Mouse (Mus musculus): ENCODE results near the gene Espnl. TPM values are rescaled to one million over a fixed set of nuclear protein-coding genes. Genes with fewer than 3 reads are reported as not detected.
A peak's percentile ranks its signal among the peaks of the same experiment; 100 is the strongest.

Gene Espnl
- polyA plus RNA-seq, 1 experiment from 2014 or later, result 0.20 TPM

- peak; percentile 33 for DNase-seq (ENCODE audit: low spot score)
Measured at GRCm38 (mm10) chr1:91313251-91313650, 8.6 kb upstream of the Espnl start.

DNA sequence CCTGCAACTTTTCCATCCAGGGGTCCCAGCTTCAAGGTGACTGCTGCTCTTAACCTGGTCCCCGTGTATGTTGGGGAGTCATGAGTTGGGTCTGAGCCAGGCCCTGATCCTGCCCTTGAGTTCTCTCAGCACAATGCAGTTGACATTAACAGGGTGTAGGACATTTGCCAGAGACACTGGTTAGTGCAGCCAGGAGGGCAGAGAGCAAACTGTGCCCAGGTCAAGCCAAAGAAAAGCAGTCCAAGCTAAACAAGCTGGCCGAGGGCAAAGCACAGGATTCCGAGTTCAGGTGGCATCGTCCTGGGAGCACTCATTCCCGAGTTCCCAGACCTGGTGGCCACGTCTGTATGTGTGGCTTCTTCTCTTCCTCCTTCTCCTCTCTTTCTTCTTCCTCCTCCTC, 4.2 kb upstream of the Espnl start:
- DNase-seq (ENCODE audit: low spot score), result no peak

DNA sequence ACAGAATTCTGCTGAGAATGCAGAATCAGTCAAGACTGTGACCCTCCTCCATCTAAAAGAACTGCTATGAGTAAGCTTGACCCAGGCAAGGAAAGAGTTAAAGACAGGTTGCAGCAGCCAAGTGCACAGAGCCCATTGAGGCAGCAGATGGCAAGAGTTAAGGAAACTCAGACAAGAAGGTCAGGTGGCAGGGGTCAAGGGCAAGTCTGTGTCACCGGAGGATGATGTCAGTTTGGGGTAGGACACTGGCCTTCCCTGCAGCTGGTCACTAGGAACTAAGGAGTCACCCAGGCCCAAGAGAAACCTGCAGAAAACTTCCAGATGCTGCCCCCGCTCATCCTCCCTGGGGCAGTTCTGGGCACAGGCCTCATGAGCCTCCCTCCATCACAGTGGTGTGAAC, 2.8 kb downstream of the Espnl start:
- DNase-seq (ENCODE audit: low spot score), result no peak

DNA sequence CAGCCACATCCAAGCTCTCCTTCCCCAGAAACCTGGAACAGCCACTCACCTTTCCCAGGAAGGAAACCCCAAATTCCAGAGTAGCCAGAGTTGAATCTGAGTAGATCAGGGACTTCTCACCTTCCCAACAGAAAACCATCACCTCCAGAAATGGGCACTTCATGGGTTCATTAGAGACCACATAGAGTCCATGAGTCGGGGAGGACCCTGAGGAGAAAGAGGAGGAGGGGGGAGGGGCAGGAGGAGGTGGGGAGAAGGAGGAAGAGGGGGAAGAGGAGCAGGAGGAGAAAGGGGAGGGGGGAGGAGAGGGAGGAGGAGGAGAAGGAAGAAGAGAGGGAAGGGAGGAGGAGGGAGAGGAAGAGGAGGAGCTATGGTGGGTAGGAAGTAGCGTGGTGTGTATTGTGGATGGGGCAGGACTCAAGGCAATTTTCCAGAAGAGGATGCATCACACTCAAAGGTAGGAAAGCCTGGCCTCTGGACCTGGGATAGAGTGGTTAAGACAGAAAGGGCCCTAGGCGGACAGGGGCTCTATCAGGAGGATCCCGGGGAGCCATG, 3.7 kb downstream of the Espnl start:
- no peak for DNase-seq (ENCODE audit: low spot score)

DNA sequence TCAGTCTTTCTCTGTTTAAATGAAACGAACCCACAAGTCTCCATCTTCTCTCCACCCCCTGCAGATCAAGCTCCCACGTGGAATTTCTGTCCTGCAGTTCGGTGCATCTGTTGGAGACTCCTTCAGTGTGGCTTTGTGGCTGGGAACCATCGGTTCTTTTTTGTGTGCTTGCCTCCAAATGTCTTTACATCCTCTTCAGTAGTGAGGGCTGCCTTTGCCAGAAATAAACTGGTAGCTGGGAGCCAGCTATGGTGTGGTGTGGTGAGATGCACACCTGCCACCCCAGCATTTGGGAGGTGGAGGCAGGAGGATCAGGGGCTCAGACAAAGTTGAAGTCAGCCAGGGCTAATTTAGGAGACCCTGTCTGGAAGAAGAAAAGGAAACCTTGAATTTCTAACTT, 10.2 kb downstream of the Espnl start:
- DNase-seq (ENCODE audit: low spot score), result no peak

DNA sequence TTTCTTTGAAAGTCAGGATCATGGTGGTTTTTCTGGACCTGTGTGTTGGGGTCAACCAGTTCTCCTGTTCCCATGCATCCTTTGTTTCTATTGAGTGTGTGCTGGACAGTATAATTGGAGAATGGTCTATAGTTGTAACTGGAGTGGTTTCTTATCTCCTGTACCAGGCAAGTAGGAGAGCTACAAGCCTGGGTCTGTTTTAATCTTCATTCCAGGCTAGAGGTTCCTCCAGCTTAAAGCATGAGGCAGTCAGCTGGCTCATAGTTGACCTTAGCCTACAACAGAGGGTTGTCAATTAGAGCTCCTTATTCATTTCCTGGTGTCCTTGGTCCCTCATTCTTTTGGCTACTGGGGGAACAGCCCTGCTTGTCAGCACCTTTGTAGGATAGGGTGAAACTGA, 11.7 kb downstream of the Espnl start:
- DNase-seq (ENCODE audit: low spot score), result no peak

GRCm38 (mm10) chr1:91337355-91337754, 15.5 kb downstream of the Espnl start:
- no peak for DNase-seq (ENCODE audit: low spot score)

DNA sequence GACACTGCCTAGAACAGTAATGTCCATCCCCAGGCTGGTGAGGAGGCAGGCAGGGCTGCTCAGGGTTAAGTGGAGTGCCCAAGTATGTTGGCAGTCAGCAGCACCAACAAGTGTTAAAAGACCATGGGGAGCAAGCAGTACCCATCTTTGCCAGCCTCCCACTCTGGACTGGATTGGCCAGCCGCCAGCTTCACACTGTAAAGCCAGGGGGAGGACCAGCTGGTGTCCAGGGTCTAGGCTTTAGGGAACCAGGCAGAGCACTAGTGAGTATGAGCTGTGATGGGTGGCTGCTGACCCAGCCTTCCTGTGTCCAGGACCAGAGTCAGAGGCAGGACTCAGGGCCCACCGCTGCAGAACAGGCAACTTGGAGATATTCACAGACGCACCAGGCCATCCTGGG, 22.1 kb downstream of the Espnl start:
- no peak for DNase-seq (ENCODE audit: low spot score)

DNA sequence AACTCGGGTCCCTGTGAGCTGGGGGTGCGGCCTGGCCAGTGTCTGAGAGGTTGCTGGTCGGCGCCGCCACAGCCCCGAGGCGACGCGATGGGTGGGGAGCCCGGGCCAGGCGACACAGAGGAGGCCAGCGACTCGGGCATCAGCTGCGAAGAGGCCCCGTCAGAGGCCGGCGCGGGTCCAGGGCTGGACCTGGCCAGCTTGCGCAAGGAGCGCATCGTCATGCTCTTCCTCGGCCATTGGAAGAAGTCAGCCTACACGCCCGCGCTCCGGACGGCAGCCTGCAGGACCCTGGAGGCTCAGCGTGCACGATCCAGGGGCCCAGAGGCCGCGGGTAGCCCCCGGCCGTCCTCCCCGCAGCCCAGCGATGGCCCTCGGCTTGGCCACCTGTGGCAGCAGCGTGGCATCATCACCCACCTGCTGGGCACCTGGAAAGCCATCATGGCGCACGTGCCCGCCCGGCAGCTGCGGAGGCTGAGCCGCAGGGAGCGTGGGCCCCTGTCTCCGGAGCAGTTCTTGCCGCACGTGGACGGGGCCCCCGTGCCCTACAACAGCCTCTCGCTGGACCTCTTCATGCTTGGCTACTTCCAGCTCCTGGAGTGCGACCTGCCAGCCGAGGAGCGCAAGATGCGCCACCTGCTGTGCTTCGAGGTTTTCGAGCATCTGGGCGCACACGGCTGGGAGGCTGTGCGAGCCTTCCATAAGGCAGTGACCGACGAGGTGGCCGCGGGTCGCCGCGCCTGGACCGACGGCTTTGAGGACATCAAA, 23.2 kb downstream of the Espnl start:
- no peak for DNase-seq (ENCODE audit: low spot score)

GRCm38 (mm10) chr1:91346892-91347291, 25.0 kb downstream of the Espnl start:
- peak; percentile 76 for DNase-seq (ENCODE audit: low spot score)

DNA sequence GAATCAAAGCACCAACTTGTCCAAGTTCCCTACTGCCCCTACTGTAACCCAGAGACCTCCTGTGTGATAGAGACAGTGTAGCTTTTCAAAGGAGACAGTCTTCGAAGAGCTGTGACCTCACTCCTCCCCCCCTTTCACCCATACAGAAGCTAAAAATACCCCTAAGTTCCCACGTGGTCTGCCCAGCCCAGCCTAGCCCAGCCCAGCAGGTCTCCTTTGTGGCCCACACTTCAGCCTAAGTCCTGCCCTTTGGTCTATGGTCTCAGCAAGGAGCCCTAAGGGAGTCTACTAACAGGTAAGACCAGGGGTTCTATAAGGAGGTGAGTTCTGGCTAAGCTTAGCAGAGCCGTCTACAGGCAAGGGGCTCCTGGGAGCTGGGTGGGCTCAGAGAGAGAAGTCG, 29.0 kb downstream of the Espnl start, which contains the start of gene Klhl30:
TSS of gene Klhl30 (plus strand) at position 176 of the 400 bp plus-strand sequence.
- DNase-seq (ENCODE audit: low spot score), result no peak

- DNase-seq (ENCODE audit: low spot score), result no peak
Measured at GRCm38 (mm10) chr1:91351249-91351648, 29.4 kb downstream of the Espnl start.

GRCm38 (mm10) chr1:91352277-91352676, 30.4 kb downstream of the Espnl start:
- DNase-seq (ENCODE audit: low spot score), result peak; percentile 41

GRCm38 (mm10) chr1:91356105-91356504, 34.2 kb downstream of the Espnl start:
- no peak for DNase-seq (ENCODE audit: low spot score)

DNA sequence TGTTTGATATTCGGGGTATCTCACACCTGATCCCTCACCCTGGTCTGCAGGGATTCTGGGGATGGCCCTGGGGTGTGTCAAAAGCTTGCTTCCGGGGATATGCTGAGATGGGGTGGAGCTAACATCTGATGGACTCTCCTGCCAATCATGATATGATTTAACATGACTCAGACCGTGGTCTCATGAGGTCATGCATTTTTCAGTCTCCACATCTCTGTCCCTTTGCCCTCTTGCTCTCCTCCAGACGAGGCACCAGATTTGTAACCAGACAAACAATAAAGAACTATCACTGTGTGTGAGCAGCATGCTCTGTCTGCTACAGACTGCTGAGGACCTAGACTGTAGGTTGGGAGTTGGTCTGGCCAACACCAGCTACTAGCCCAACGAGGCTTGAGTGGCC, 40.2 kb downstream of the Espnl start:
- DNase-seq (ENCODE audit: low spot score), result no peak

GRCm38 (mm10) chr1:91364822-91365644, 43.2 kb downstream of the Espnl start:
- no peak for DNase-seq (ENCODE audit: low spot score)

DNA sequence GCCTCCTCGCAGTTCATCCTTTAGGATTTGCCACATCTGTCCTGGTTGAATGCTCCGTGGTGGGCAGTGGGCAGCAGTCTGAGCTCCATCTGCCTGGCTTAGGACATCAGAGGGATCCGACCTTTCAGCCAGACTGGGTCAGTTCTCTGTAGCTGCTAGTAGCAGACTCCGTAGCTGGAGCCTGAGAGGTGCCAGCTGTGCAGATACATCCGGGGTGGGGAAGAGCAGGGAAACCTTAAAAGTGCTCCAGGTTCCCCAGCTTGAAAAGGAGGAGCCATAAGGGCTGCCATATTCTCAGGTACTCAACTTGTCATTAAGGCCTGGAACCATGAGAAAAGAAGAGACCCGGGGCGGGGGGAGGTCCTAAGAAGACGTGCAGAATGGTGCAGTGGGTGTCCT, 43.9 kb downstream of the Espnl start:
- peak; percentile 13 for DNase-seq (ENCODE audit: low spot score)

- peak; percentile 78 for DNase-seq (ENCODE audit: low spot score)
Measured at GRCm38 (mm10) chr1:91366215-91367108, 44.6 kb downstream of the Espnl start, which contains the start of gene Erfe. TSS of gene Erfe (plus strand) at chr1:91366430.

DNA sequence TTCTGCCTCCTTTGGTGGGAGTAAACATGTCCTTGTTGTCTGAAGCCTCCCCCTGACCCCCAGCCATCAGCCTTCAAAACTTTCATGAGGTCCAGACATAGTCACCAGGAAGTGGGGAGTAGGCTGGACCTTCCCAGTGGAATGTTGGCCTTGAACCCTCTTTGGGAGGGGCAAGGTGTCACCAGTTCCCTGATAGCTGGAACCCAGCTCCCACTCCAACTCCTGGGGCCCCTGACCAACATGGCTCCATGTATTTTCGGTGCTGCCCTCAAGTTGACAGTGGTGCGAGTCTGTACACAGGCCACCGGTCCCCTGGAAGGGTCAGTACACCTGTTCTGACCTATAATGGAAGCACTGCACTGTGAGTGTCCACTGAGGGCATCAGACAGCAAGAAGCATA, 45.4 kb downstream of the Espnl start:
- DNase-seq (ENCODE audit: low spot score), result no peak

DNA sequence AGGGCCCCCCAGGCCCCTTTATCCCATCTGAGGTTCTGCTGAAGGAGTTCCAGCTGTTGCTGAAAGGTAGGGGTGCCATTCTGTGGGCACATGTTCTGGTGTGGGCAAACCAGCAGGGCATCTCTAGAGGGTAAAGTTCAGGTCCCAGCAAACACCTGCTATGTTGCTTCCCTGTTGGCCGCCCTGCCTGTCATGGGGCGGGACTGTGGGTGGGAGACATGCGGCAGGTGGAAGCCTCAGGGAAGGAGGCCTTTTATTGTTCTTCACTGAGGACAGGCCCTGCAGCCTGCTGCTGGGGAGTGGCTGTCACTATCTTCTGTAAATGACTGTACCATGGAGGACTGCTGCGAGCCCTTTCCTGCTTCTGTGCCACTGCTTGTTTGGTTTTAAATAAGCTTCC, 47.5 kb downstream of the Espnl start:
- no peak for DNase-seq (ENCODE audit: low spot score)

- DNase-seq (ENCODE audit: low spot score), result no peak
Measured at GRCm38 (mm10) chr1:91370055-91370454, 48.2 kb downstream of the Espnl start.
